Mouse (Mus musculus): ENCODE data around the gene Cdhr2. TPM values are rescaled to one million over a fixed set of nuclear protein-coding genes. Genes with fewer than 3 reads are reported as not detected.
A peak's percentile ranks its signal among the peaks of the same experiment; 100 is the strongest.

The Cdhr2 gene
- polyA plus RNA-seq, 1 experiment from 2014 or later, result 9.9 TPM

DNA sequence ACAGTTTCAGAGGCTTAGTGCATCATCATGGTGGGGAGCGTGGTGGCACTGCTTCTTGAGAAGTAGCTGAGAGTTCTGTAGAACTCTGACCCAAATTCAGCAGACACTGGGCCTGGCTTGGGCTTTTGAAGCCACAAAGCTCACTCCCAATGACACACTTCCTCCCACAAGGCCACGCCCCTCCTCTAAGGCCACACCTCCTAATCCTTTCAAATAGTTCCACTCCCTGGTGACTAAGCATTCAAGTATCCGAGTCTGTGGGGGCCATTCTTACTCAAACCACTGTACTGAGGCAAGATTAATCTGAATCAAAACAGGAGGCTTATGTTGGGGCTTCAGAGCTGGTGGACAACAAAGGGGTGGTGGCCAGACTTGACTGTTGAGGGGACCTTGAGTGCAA lies 9.6 kb downstream of the Cdhr2 start:
- Histone ChIP-seq H3K9me3 (replicated peaks; ENCODE audit: control insufficient read depth, low read length) (no peaks in the 10 kb centered on the region), H3K4me2 (ENCODE audit: low read depth, low read length) (no peak overlapping the region), H3K4me1 (ENCODE audit: control insufficient read depth, insufficient read depth, low read length) (no peaks in the 10 kb centered on the region), H3K9ac (ENCODE audit: low read length) (no peak overlapping the region), H3K36me3 (ENCODE audit: control insufficient read depth, insufficient read depth, low read length) (no peaks in the 10 kb centered on the region), H3K4me3 (replicated peaks; ENCODE audit: low read length) (no peak overlapping the region), H3K27ac (ENCODE audit: low read length) (no peak overlapping the region), H3K27me3 (ENCODE audit: control insufficient read depth, insufficient read depth, low read length) (no peaks in the 10 kb centered on the region)
- WGBS, result 73% methylated on average over 3 of the region's 3 CpGs
- no peak for ATAC-seq (ENCODE audit: insufficient read depth, low FRiP score)

- Histone ChIP-seq H3K27ac (ENCODE audit: low read length) (no peak overlapping the region), H3K27me3 (ENCODE audit: control insufficient read depth, insufficient read depth, low read length) (no peaks in the 10 kb centered on the region), H3K4me3 (replicated peaks; ENCODE audit: low read length) (no peak overlapping the region), H3K9ac (ENCODE audit: low read length) (no peak overlapping the region), H3K36me3 (ENCODE audit: control insufficient read depth, insufficient read depth, low read length) (no peaks in the 10 kb centered on the region), H3K9me3 (replicated peaks; ENCODE audit: control insufficient read depth, low read length) (no peaks in the 10 kb centered on the region), H3K4me2 (ENCODE audit: low read depth, low read length) (no peak overlapping the region), H3K4me1 (ENCODE audit: control insufficient read depth, insufficient read depth, low read length) (no peaks in the 10 kb centered on the region)
- no peak for ATAC-seq (ENCODE audit: insufficient read depth, low FRiP score)
- 43% methylated on average over 4 of the region's 4 CpGs for WGBS
Observed at GRCm38 (mm10) chr13:54714393-54714792, 13.1 kb downstream of the Cdhr2 start.

GRCm38 (mm10) chr13:54714996-54715395 lies 13.7 kb downstream of the Cdhr2 start:
- H3K9ac ChIP-seq (ENCODE audit: low read length), result no peak overlapping the region
- no peak overlapping the region for H3K4me2 ChIP-seq (ENCODE audit: low read depth, low read length)
- H3K27me3 ChIP-seq (ENCODE audit: control insufficient read depth, insufficient read depth, low read length), result no peaks in the 10 kb centered on the region
- no peaks in the 10 kb centered on the region for H3K9me3 ChIP-seq (replicated peaks; ENCODE audit: control insufficient read depth, low read length)
- H3K4me3 ChIP-seq (replicated peaks; ENCODE audit: low read length), result no peak overlapping the region
- WGBS, result 63% methylated on average over 10 of the region's 10 CpGs
- ATAC-seq (ENCODE audit: insufficient read depth, low FRiP score), result no peak
- H3K4me1 ChIP-seq (ENCODE audit: control insufficient read depth, insufficient read depth, low read length), result no peaks in the 10 kb centered on the region
- H3K27ac ChIP-seq (ENCODE audit: low read length), result no peak overlapping the region
- H3K36me3 ChIP-seq (ENCODE audit: control insufficient read depth, insufficient read depth, low read length), result no peaks in the 10 kb centered on the region

DNA sequence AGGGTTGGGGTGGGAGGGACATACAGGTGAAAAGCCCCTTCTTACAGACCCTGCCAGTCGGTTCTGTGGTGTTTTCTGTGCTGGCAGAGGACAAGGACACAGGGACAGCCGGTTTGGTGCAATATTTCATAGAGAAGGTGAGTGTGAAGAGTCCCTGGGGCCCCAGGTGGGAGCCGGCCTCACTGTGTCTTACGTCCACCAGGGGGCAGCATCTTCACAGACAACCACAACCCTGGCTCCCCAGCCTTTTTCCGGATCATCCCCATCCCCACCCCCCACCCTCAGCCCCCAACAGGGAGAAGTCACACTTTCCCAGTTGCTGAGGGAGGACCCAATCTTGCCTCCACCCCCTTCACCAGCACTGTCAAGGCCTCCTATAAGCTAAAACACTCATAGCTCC lies 15.7 kb downstream of the Cdhr2 start:
- Histone ChIP-seq H3K27me3 (ENCODE audit: control insufficient read depth, insufficient read depth, low read length) (no peaks in the 10 kb centered on the region), H3K4me3 (replicated peaks; ENCODE audit: low read length) (no peak overlapping the region), H3K27ac (ENCODE audit: low read length) (no peak overlapping the region), H3K36me3 (ENCODE audit: control insufficient read depth, insufficient read depth, low read length) (no peaks in the 10 kb centered on the region), H3K9ac (ENCODE audit: low read length) (no peak overlapping the region), H3K4me2 (ENCODE audit: low read depth, low read length) (no peak overlapping the region), H3K9me3 (replicated peaks; ENCODE audit: control insufficient read depth, low read length) (no peaks in the 10 kb centered on the region), H3K4me1 (ENCODE audit: control insufficient read depth, insufficient read depth, low read length) (no peaks in the 10 kb centered on the region)
- WGBS, result 6% methylated on average over 5 of the region's 5 CpGs
- no peak for ATAC-seq (ENCODE audit: insufficient read depth, low FRiP score)

DNA sequence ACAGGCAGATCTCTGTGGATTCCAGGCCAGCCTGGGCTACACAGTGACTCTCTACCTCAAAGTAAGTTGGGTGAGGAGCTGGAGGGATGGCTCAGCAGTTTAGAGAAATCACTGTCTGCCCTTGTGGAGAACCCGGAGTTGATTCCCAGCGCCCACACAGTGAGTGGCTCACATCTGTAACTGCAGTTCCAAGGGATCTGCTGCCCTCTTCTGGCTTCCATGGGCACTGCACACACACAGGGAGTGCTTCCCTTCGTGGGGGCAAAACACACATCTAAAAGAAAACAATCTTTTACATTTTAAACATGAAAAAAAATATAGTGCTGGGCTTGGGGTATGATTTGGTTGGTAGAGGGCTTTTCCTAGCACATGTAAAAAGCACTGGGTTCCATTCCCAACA lies 21.9 kb downstream of the Cdhr2 start:
- Histone ChIP-seq H3K9ac (ENCODE audit: low read length) (no peak overlapping the region), H3K36me3 (ENCODE audit: control insufficient read depth, insufficient read depth, low read length) (no peaks in the 10 kb centered on the region)
- 90% methylated on average over 3 of the region's 3 CpGs for WGBS

DNA sequence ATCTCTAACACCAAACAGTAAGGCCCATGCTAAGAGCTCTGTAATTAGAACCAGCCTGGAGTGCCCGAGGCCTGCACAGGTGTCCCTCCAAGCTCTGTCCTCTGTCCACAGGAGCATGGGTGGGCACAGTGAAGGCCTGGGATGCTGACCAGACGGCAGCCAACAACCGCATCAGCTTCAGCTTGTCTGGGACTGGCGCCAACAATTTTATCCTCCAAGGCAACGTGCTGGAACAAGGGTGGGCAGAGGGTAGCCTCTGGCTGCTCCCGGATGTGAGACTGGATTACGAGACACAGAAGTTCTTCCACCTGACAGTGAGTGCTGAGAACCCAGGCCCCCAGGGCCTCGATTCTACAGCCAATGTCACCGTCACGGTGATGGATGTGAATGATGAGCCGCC lies 24.9 kb downstream of the Cdhr2 start:
- Histone ChIP-seq H3K27me3 (ENCODE audit: control insufficient read depth, insufficient read depth, low read length) (no peaks in the 10 kb centered on the region), H3K27ac (ENCODE audit: low read length) (no peak overlapping the region), H3K4me2 (ENCODE audit: low read depth, low read length) (no peak overlapping the region), H3K4me1 (ENCODE audit: control insufficient read depth, insufficient read depth, low read length) (no peaks in the 10 kb centered on the region), H3K9me3 (replicated peaks; ENCODE audit: control insufficient read depth, low read length) (no peaks in the 10 kb centered on the region), H3K9ac (ENCODE audit: low read length) (no peak overlapping the region), H3K4me3 (replicated peaks; ENCODE audit: low read length) (no peak overlapping the region), H3K36me3 (ENCODE audit: control insufficient read depth, insufficient read depth, low read length) (no peaks in the 10 kb centered on the region)
- no peak for ATAC-seq (ENCODE audit: insufficient read depth, low FRiP score)
- 60% methylated on average over 11 of the region's 11 CpGs for WGBS

More for the DNA sequence above, 21.9 kb downstream of the Cdhr2 start:
- Histone ChIP-seq H3K27me3 (ENCODE audit: control insufficient read depth, insufficient read depth, low read length) (no peaks in the 10 kb centered on the region), H3K4me2 (ENCODE audit: low read depth, low read length) (no peak overlapping the region), H3K27ac (ENCODE audit: low read length) (no peak overlapping the region), H3K9me3 (replicated peaks; ENCODE audit: control insufficient read depth, low read length) (no peaks in the 10 kb centered on the region), H3K4me3 (replicated peaks; ENCODE audit: low read length) (no peak overlapping the region), H3K4me1 (ENCODE audit: control insufficient read depth, insufficient read depth, low read length) (no peaks in the 10 kb centered on the region)
- ATAC-seq (ENCODE audit: insufficient read depth, low FRiP score), result no peak

DNA sequence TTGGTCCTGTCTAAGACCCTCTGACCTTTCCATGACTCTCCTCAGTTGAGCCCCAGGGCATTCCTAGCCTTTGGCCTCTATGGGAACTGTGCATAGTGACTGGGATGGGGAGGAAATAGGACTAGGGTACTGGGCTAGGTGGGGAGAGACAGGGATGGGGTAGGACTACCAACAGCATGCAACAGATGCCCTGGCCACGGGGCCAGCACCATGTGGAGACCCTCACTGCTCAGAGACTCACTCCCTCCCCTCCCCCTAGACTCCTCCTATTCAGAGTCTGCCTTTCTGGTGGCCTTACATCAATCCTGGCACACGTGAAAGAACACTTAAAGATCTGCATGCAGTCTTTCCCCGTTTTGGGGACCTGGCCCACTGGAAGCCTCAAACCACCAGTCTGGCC lies 35.7 kb downstream of the Cdhr2 start:
- peak overlapping the region; percentile 64 for H3K4me2 ChIP-seq (ENCODE audit: low read depth, low read length)
- H3K27me3 ChIP-seq (ENCODE audit: control insufficient read depth, insufficient read depth, low read length), result peaks cover 42% of the 10 kb centered on the region
- H3K9me3 ChIP-seq (replicated peaks; ENCODE audit: control insufficient read depth, low read length), result no peaks in the 10 kb centered on the region
- H3K9ac ChIP-seq (ENCODE audit: low read length), result no peak overlapping the region
- no peak for ATAC-seq (ENCODE audit: insufficient read depth, low FRiP score)
- H3K27ac ChIP-seq (ENCODE audit: low read length), result no peak overlapping the region
- H3K36me3 ChIP-seq (ENCODE audit: control insufficient read depth, insufficient read depth, low read length), result no peaks in the 10 kb centered on the region
- 22% methylated on average over 3 of the region's 3 CpGs for WGBS
- H3K4me1 ChIP-seq (ENCODE audit: control insufficient read depth, insufficient read depth, low read length), result peaks cover 4% of the 10 kb centered on the region; the same call in 1 of the 2 replicates
- H3K4me3 ChIP-seq (replicated peaks; ENCODE audit: low read length), result peak overlapping the region; percentile 45; the same call in 1 of the 2 replicates

DNA sequence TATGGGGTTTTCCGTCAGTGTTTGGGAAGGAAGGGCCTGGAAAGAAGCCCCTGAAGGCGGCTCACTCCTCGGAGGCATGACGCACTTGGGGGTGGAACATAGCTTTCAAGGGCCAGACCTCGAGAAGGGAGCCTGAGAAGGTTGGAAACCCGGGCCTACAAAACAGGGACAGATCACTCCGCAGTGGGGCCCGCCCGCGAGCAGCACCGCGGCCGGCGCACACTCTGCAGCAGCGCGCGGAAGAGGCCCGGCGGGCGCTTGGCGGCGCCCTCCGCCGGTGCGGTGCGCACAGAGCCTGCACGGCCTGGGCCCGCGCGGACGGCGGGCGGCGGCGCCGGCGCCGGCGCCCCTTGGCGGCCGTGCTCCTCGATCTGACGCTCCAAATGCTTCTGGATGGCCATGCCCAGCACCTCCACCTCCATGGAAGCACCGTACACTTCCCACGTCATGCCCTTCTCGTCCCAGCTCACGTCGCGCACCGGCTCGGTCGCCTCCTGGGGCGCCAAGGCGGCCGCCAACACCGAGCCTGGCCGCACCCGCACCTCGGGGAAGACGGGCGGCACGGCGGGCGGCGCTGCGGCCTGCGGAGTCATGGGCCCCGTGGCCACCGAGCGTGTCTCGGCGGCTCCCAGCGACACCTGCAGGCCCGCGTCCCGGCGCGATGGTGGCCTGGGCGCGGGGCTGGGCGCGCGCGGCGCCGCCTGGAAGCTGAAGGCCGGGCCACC lies 36.4 kb downstream of the Cdhr2 start:
- H3K9me3 ChIP-seq (replicated peaks; ENCODE audit: control insufficient read depth, low read length), result no peaks in the 10 kb centered on the region
- peaks cover 4% of the 10 kb centered on the region; the same call in 1 of the 2 replicates for H3K4me1 ChIP-seq (ENCODE audit: control insufficient read depth, insufficient read depth, low read length)
- peak; percentile 83 for ATAC-seq (ENCODE audit: insufficient read depth, low FRiP score)
- H3K27me3 ChIP-seq (ENCODE audit: control insufficient read depth, insufficient read depth, low read length), result peaks cover 42% of the 10 kb centered on the region
- 1% methylated on average over 85 of the region's 87 CpGs for WGBS
- peak overlapping the region; percentile 45 for H3K4me3 ChIP-seq (replicated peaks; ENCODE audit: low read length)
- no peaks in the 10 kb centered on the region for H3K36me3 ChIP-seq (ENCODE audit: control insufficient read depth, insufficient read depth, low read length)
- H3K4me2 ChIP-seq (ENCODE audit: low read depth, low read length), result peak overlapping the region; percentile 64
- peak overlapping the region; percentile 35; the same call in 1 of the 2 replicates for H3K9ac ChIP-seq (ENCODE audit: low read length)
- no peak overlapping the region for H3K27ac ChIP-seq (ENCODE audit: low read length)

- Histone ChIP-seq H3K27me3 (ENCODE audit: control insufficient read depth, insufficient read depth, low read length) (peaks cover 42% of the 10 kb centered on the region), H3K4me2 (ENCODE audit: low read depth, low read length) (peak overlapping the region; percentile 64), H3K4me1 (ENCODE audit: control insufficient read depth, insufficient read depth, low read length) (peaks cover 4% of the 10 kb centered on the region; the same call in 1 of the 2 replicates), H3K9ac (ENCODE audit: low read length) (peak overlapping the region; percentile 35; the same call in 1 of the 2 replicates), H3K4me3 (replicated peaks; ENCODE audit: low read length) (peak overlapping the region; percentile 45), H3K36me3 (ENCODE audit: control insufficient read depth, insufficient read depth, low read length) (no peaks in the 10 kb centered on the region), H3K27ac (ENCODE audit: low read length) (no peak overlapping the region), H3K9me3 (replicated peaks; ENCODE audit: control insufficient read depth, low read length) (no peaks in the 10 kb centered on the region)
- 4% methylated on average over 34 of the region's 34 CpGs for WGBS
- ATAC-seq (ENCODE audit: insufficient read depth, low FRiP score), result no peak
Observed at GRCm38 (mm10) chr13:54738213-54738601, 36.9 kb downstream of the Cdhr2 start.

Measured in stomach, embryonic 16.5 days (tissue).